Mouse (Mus musculus) layer of hippocampus, postnatal 25 days (tissue): ENCODE measurements around the gene Dbndd1. TPM values are rescaled to one million over a fixed set of nuclear protein-coding genes. Genes with fewer than 3 reads are reported as not detected.
"Not testable (repeated sequence)": the region's sequence is repeated elsewhere in the genome, so short reads cannot be mapped to it uniquely, and the experiment has no call there.

Experiments
- DNase-seq, 2 experiments: peaks; one replicate each; pipeline ENCODE4 v3.0.0; 2022; ENCODE audit warnings: mixed read lengths in 2 of 2, low spot score in 1 of 2; ENCODE audit errors: extremely low spot score in 1 of 2
- total RNA-seq, 2 experiments: library from RNA; stranded (reverse); gene quantifications; 2 replicates each; pipeline ENCODE4 v1.2.3; 2021

The Dbndd1 gene
- total RNA-seq, 2 experiments from 2014 or later = 10.5 to 10.8 TPM

DNA sequence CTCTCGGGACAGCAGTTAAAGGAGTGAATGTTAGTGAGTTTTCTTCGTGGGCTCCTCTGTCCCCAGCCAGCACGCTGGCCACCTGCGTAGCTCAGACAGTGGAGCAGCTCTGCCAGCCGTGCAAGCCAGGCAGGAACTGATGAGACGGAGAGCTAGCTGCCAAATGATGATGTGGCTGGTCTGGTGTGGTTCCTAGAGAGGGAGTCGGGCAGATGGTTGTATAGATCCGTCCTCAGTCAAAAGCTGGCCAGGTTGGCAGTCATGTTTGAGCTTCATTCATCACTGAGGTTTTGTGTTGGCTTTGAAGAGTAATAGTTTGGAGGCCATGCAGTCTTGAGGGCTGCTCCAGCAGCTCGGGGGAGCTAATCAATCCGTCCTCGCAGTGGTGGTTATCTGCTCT is 16.3 kb downstream of the Dbndd1 start:
- DNase-seq = peak in 1 of 2 experiments; percentile 23

DNA sequence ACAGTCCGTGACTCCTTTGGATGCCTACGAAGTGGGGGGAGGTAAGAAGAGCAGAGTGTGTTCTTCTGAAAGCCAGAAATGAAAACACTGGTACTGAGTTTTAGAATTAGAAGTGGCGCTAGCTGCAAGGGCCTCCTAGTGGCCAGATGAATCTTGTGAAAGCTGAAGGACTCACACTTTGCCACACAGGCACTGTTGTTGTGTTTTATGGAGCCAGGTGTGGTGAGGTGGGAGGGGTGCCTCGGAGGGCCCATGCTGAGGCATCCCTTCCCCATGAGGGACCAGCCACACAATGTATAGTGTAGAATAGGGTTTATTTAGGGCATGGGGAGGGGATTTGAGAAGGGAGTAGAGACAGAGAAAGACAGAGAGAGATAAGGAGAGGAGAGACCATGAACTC is 17.6 kb downstream of the Dbndd1 start:
- no peak for DNase-seq

GRCm38 (mm10) chr8:123492898-123493297 is 22.4 kb downstream of the Dbndd1 start:
- no peak for DNase-seq

DNA sequence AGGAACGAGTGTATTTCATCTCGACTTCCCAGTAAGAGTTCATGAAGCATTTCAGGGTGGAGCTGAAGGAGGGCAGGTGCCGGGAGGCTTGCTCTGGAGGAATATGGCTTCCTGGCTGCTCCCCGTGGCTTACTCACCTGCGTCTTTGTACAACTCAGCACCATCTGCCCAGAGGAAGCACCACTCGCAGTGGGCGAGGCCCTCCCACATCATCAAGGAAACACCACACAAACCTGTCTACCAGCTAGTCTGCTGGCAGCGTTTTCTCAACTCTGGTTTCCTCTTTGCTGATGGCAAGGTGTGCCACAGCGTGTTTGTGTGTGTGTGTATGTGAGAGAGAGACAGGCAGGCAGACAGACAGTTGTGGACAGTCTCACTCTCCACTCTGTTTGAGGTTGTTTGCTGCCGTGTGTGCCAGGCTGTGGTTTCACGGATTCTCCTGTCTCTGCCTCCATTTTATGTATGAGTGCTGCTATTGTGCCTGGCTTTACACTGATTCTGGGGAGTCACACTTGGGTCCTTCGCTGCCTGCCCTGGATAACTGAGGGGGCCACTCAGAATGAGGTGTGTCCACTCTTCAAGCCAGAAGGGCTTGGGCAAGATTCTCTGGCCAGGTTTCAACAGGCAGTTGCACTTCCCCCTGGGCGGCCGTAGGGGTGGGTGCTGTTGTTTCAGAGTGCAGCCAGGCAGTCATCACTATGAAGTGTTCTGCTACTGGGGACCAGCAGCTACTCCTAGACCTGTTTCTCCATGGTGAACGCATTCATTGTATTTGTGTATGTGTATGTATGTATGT is 23.8 kb downstream of the Dbndd1 start:
- DNase-seq = no peak

- DNase-seq = no peak
These were observed 32.6 kb downstream of the Dbndd1 start for GRCm38 (mm10) chr8:123482627-123483026.

- DNase-seq = peak in 1 of 2 experiments; percentile 8
These were observed 36.6 kb downstream of the Dbndd1 start for GRCm38 (mm10) chr8:123478456-123479218.

- peak; percentile 85 to 96 for DNase-seq
These were observed 37.5 kb downstream of the Dbndd1 start, which contains the start of gene Afg3l1 for GRCm38 (mm10) chr8:123477737-123478258. Gene Afg3l1, plus strand, starts transcription at chr8:123477903.

DNA sequence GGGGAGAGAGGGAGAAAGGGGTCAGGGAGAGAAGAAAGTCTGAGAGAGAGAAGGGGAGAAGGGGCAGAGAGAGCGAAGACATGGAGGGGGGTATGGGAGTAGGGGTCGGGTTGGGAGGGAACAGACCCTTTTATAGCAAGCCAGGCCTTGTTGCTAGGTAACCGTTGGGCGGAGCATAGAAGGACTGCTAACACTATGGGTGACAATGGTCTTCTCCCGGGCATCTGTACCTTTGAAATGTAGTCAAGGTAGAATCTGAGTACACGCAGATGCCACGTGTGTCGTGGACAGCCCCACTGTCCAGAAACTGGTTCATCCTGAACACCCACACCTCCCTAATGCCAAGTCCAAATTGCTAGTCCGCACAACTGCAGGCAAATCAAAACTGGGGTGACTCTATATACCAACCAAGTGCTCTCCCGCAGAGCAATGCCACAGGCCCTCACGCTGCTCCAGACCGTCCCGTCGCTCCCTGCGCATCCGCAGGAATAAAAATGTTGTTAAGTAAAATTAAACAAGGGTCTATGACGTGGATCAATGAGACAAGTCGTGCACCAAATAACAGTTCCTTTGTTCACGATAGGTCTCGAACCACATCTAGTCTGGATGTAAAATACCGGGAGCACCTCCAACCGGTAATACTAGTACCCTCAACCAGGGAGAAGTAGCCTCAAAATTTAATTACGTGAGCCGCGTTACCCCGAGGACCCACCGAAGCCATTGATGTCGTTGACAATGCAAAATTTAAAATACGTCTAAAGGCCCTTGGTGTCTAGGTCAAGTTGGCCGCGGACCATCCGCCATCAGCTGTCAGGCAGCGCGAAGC is 38.1 kb downstream of the Dbndd1 start:
- DNase-seq = peak; percentile 11 to 24

GRCm38 (mm10) chr8:123474549-123474948 is 40.7 kb downstream of the Dbndd1 start:
- not testable (repeated sequence) for DNase-seq

GRCm38 (mm10) chr8:123472991-123473390 is 42.3 kb downstream of the Dbndd1 start:
- DNase-seq = not testable (repeated sequence)

DNA sequence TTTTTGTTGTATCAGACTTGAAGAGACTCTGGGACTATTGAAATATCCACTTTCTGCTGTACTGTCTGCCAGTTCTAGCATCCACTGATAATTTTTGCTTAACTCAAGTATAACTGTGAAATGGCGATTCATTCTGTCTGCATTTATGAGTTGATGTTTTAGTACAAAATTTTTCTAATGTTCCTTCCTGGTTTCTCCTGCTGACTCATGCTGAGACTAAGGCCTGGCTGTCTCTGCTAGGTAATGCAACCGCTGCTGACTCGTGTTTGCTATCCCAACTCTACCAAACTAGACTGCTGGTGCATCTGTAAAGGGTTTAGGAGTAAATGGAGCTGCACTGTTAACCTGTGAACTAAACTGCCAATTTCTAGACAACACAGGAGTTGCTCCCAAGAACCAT is 47.8 kb downstream of the Dbndd1 start:
- DNase-seq = no peak

GRCm38 (mm10) chr8:123463651-123464050 is 51.6 kb downstream of the Dbndd1 start:
- no peak for DNase-seq

Other genes with a start within 250 kb of the Dbndd1 start
- gene Fanca, start 196.9 kb downstream of the Dbndd1 start, total RNA-seq = 1 to 10 TPM; 1.7 to 3.7 TPM
- 10 to 100 TPM; 15.3 to 17.9 TPM for gene Spire2, start 182.8 kb downstream of the Dbndd1 start, total RNA-seq
- gene Tcf25, start 141.7 kb downstream of the Dbndd1 start, total RNA-seq = 100 to 1,000 TPM; 485 to 539 TPM
- gene Mc1r, start 108.4 kb downstream of the Dbndd1 start, total RNA-seq = under 1 TPM in 1 of 2 experiments, not detected in 1; 0.10 TPM
- gene Tubb3, start 104.0 kb downstream of the Dbndd1 start, total RNA-seq = 100 to 1,000 TPM; 317 to 360 TPM
- gene Def8, start 91.9 kb downstream of the Dbndd1 start, total RNA-seq = 10 to 100 TPM; 64.6 to 66.6 TPM
- 10 to 100 TPM; 28.1 to 30.6 TPM for gene Afg3l1, start 37.6 kb downstream of the Dbndd1 start, total RNA-seq
- 10 to 100 TPM; 23.3 to 33.1 TPM for gene Gas8, start 3.4 kb upstream of the Dbndd1 start, total RNA-seq
- gene Rhou, start 138.5 kb upstream of the Dbndd1 start, total RNA-seq = 10 to 100 TPM; 36.3 to 44.0 TPM